Mouse (Mus musculus) olfactory bulb, adult 2 months (tissue): ENCODE measurements around the gene Sema7a.

ENCODE experiments used
- CTCF ChIP-seq: fragments of 200-500 bp; IDR thresholded peaks from 2 replicates; pipeline ENCODE4 v1.5.1; 2012; ENCODE audit warnings: low read depth, mild to moderate bottlenecking, low read length, moderate library complexity; ENCODE audit not compliant: insufficient read depth
- POLR2A ChIP-seq: fragments of 200-500 bp; IDR thresholded peaks from 2 replicates; pipeline ENCODE4 v1.6.1; 2012; ENCODE audit warnings: mild to moderate bottlenecking, low read depth, low read length, moderate library complexity; ENCODE audit not compliant: insufficient read depth

GRCm38 (mm10) chr9:57990438-57991110 lies 50.7 kb downstream of the Sema7a start:
- TF ChIP-seq CTCF (peak; percentile 81; the same call in 1 of the 2 replicates), POLR2A (no peak)
